Mouse (Mus musculus) gastrocnemius, adult 8-10 months (tissue): Measurements from ENCODE around the gene Calu. TPM values are rescaled to one million over a fixed set of nuclear protein-coding genes. Genes with fewer than 3 reads are reported as not detected.

Experiments used
- DNase-seq, 2 experiments: peaks; one replicate each; pipeline ENCODE4 v3.0.0; 2022; ENCODE audit warnings: low spot score in 2 of 2
- microRNA-seq: library from miRNA; unstranded; fragments of <30 nt; microRNA quantifications from one replicate; pipeline ENCODE4 v1.2.0, GENCODE M21; 2022
- total RNA-seq, 4 experiments: library from RNA; stranded (reverse); gene quantifications; 2 replicates each; pipeline ENCODE4 v1.2.4; 2022

The Calu gene
- total RNA-seq, 4 experiments from 2014 or later = 66.3 to 77.3 (median 75.0) TPM

DNA sequence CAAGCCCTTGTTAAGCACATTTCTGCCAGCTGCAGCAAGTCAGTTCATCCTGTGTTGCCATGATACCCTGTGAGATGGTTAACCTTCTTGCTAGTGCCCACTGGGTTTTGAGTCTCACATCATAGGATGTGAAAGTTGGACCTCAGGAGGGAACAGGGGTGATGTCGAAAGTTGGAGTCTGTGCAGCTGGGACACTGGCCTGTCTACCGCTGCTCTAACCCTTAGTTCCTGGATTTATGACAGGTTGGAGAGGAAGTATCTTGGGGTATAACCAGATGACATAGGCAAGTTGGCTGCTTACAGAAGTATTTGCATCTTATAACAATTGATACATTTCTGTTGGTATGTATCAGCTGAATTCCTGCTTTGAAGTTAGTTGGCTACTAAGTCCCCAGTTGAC, 72.7 kb downstream of the Calu start:
- DNase-seq = no peak

- DNase-seq = no peak
Observed at GRCm38 (mm10) chr6:29425118-29425517, 77.2 kb downstream of the Calu start.

DNA sequence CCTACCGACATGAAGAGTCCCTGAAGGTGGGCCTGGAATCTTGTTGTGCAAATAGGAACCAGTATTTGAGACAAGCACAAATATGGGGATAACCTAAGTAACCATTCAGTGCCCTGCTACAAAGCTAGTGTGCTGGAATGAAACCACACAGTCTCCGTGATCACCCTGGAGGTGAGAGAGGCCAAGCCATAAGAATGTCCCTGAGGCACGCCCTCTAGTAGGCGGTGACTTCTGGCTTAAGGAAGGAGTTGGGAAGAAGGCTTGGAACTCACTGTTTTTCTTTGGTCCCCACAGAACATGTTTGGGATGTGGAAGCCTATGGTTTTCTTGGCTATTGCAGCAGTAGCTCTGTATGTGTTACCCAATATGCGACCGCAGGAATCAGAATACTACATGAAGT, 78.5 kb downstream of the Calu start:
- no peak for DNase-seq

Small RNA genes within 50 kb of the gene (microRNA-seq; reads per million reads assigned to microRNA genes)
- gene Gm26220 (not detected), gene Gm44354 (not detected)

Other genes with a start within 250 kb of the Calu start
- gene Rbm28, start 183.1 kb upstream of the Calu start, total RNA-seq = 10 to 100 TPM; 10.7 to 15.9 (median 14.8) TPM
- under 1 TPM; 0.46 to 0.70 (median 0.53) TPM for gene Prrt4, start 168.5 kb upstream of the Calu start, total RNA-seq
- gene Impdh1, start 131.7 kb upstream of the Calu start, total RNA-seq = 10 to 100 TPM in 3 of 4 experiments, 1 to 10 TPM in 1; 9.7 to 13.5 (median 10.9) TPM
- gene Hilpda, start 75.6 kb upstream of the Calu start, total RNA-seq = 1 to 10 TPM; 2.8 to 3.9 (median 3.3) TPM
- not detected for gene Fam71f2, start 68.5 kb upstream of the Calu start, total RNA-seq
- gene Fam71f1, start 28.9 kb upstream of the Calu start, total RNA-seq = not detected
- under 1 TPM in 3 of 4 experiments, not detected in 1; 0.24 to 0.43 (median 0.31) TPM for gene Opn1sw, start 40.4 kb downstream of the Calu start, total RNA-seq
- 10 to 100 TPM in 2 of 4 experiments, 1 to 10 TPM in 2; 9.0 to 12.0 (median 10.2) TPM for gene Ccdc136, start 48.2 kb downstream of the Calu start, total RNA-seq
- 100 to 1,000 TPM; 357 to 417 (median 381) TPM for gene Flnc, start 85.2 kb downstream of the Calu start, total RNA-seq
- 100 to 1,000 TPM; 116 to 127 (median 122) TPM for gene Atp6v1f, start 119.6 kb downstream of the Calu start, total RNA-seq
- not detected for gene Atp6v1fnb, start 123.4 kb downstream of the Calu start, total RNA-seq
- gene Kcp, start 159.9 kb downstream of the Calu start, total RNA-seq = 1 to 10 TPM; 2.2 to 6.0 (median 4.4) TPM
- gene Irf5, start 178.6 kb downstream of the Calu start, total RNA-seq = 1 to 10 TPM; 1.0 to 3.1 (median 1.7) TPM